In the genomic region with DNA sequence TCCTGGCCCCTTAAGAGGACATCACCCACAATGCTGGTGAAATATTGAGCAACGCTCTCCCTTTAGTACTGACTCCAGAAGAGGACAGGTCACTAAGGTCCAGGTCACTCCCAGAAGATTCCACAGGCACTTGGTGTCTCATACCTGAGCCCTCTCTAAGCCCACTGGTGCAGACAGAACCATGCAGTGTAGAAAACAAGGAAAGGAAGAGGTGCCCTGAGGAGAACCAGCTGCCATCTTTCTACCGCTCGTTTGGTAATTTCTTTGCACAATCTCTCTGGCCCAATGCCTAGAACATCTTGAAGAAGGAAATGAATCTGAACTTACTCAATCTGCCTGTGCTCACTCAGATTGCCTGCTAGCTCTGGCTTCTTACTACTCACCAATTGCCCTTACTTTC, we compare ENCODE assay signal across 8 mouse cellular contexts. TPM values are rescaled to one million over a fixed set of nuclear protein-coding genes. Genes with fewer than 3 reads are reported as not detected.
DNase-seq lines count a peak whose midpoint lies in the region; ATAC-seq and TF ChIP-seq lines count a peak whose summit lies in the region.

No protein-coding gene starts in this region.

- peaks cover 14% of the 10 kb centered on the region for H3K4me1 ChIP-seq in thymus, adult 2 months (replicated peaks; ENCODE audit: control insufficient read depth, insufficient read depth, low read length)
- 0 out of 2 replicates have a peak, but pooled peaks cover 7% of the 10 kb centered on the region for H3K4me1 ChIP-seq in hindbrain, embryonic 13.5 days (replicated peaks)

- H3K4me3 ChIP-seq in thymus, adult 2 months (ENCODE audit: control insufficient read depth, insufficient read depth, low read length): no peak overlapping the region
- H3K4me3 ChIP-seq in hindbrain, embryonic 13.5 days: no peak overlapping the region

- no peak overlapping the region for H3K9ac ChIP-seq in hindbrain, embryonic 13.5 days

- no peak for ATAC-seq in hindbrain, embryonic 13.5 days (ENCODE audit: low FRiP score)

- H3K9me3 ChIP-seq in hindbrain, embryonic 13.5 days: no peaks in the 10 kb centered on the region

- TF ChIP-seq CTCF in thymus, adult 2 months (IDR thresholded peaks at IDR 0.05; ENCODE audit: borderline replicate concordance, control insufficient read depth, extremely low read depth, insufficient read depth, low read length, poor library complexity): no peak

- TF ChIP-seq POLR2A in thymus, adult 2 months (IDR thresholded peaks at IDR 0.05; ENCODE audit: control insufficient read depth, extremely low read depth, insufficient read depth, low read length, poor library complexity): no peak

- peak; percentile 54 to 94 for DNase-seq in adrenal gland, adult (ENCODE audit: inconsistent age in 2 of 2, low spot score in 1 of 2)
- DNase-seq in adrenal gland, postnatal 4 days (ENCODE audit: low spot score in 2 of 2): no peak
- peak; percentile 66 for DNase-seq in layer of hippocampus, adult 9-11 months
- no peak for DNase-seq in layer of hippocampus, postnatal 25 days (ENCODE audit: extremely low spot score in 1 of 2, low spot score in 1 of 2)
- peak; percentile 60 for DNase-seq in fibroblast of lung, adult 2 months (ENCODE audit: low read depth)
- DNase-seq in lung, postnatal 36 days: peak; percentile 94
- no peak for DNase-seq in thymus, adult 2 months

- H3K36me3 ChIP-seq in thymus, adult 2 months (ENCODE audit: control insufficient read depth, insufficient read depth, low read length): no peaks in the 10 kb centered on the region
- no peaks in the 10 kb centered on the region for H3K36me3 ChIP-seq in hindbrain, embryonic 13.5 days

- H3K27ac ChIP-seq in thymus, adult 2 months (ENCODE audit: control insufficient read depth, insufficient read depth, low read length): no peak overlapping the region
- H3K27ac ChIP-seq in hindbrain, embryonic 13.5 days: no peak overlapping the region

- WGBS in thymus, adult 2 months: 86% methylated on average over 3 of the region's 3 CpGs
- WGBS in hindbrain, embryonic 13.5 days: 91% methylated on average over 3 of the region's 3 CpGs

- no peaks in the 10 kb centered on the region for H3K27me3 ChIP-seq in thymus, adult 2 months (ENCODE audit: control insufficient read depth, insufficient read depth, low read length)
- H3K27me3 ChIP-seq in hindbrain, embryonic 13.5 days: no peaks in the 10 kb centered on the region

- H3K4me2 ChIP-seq in hindbrain, embryonic 13.5 days: no peak overlapping the region

RNA-seq across cellular contexts. Expression of gene Xdh, which starts 2.0 kb away (rescaled TPM):
- total RNA-seq in adrenal gland, postnatal 4 days (2021): 10 to 100 TPM; 87.1 to 92.1 TPM
- 1 to 10 TPM; 3.1 to 4.6 TPM for total RNA-seq in layer of hippocampus, postnatal 25 days (2021)
- 25.2 and 26.5 TPM in 2 replicates for polyA plus RNA-seq in thymus, adult 2 months (2012; rRNA removed)
- 0.14 and 0.26 TPM in 2 replicates for polyA plus RNA-seq in hindbrain, embryonic 13.5 days (2015; fragmentation: Nextera tagmentation; extraction: Ambion mirVana)

Comparison
In these comparisons a context has a peak if more than half of its experiments do, and no peak if none do; other contexts are left out.
1. DNase-seq: peak in adrenal gland, adult (2 of 2), layer of hippocampus, adult 9-11 months (single experiment), fibroblast of lung, adult 2 months (single experiment) and lung, postnatal 36 days (single experiment); none in adrenal gland, postnatal 4 days (0 of 2), layer of hippocampus, postnatal 25 days (0 of 2) and thymus, adult 2 months (single experiment).
2. RNA of gene Xdh, which starts 2.0 kb away (total RNA-seq): 87.1 to 92.1 TPM in adrenal gland, postnatal 4 days; 3.1 to 4.6 TPM in layer of hippocampus, postnatal 25 days; every median in the first group is over 10 times any median in the second.